Comparison of ENCODE assay signal across 8 mouse cellular contexts in the genomic region with DNA sequence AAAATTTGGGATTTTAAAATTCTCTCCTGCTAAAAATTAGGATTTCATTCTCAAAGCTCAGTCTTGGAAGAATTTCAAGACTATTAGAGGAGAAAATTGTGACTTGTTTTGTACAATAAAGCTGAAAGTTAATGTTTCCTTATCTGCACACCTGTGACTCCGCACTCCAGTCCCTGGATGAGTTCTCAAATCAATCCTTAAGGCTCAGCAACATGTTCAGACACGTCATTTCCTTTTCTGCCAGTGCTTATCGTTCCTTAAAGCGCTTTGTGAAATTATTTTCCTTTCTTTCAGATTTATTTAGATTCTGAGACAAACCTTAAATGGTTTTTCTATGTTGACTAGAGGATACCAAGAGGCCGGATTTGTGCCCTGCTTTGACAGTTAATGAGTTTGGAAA. TPM values are rescaled to one million over a fixed set of nuclear protein-coding genes. Genes with fewer than 3 reads are reported as not detected.
DNase-seq lines count a peak whose midpoint lies in the region; ATAC-seq lines count a peak whose summit lies in the region.

No protein-coding gene starts in this region.

- WGBS in forebrain, embryonic 14.5 days, result 43% methylated on average over 5 of the region's 5 CpGs
- 33% methylated on average over 5 of the region's 5 CpGs for WGBS in limb, embryonic 15.5 days
- WGBS in stomach, embryonic 15.5 days, result 19% methylated on average over 5 of the region's 5 CpGs

- peak overlapping the region; percentile 13; the same call in 1 of the 2 replicates for H3K9ac ChIP-seq in forebrain, embryonic 14.5 days (ENCODE audit: low read length)
- H3K9ac ChIP-seq in limb, embryonic 15.5 days, result no peak overlapping the region
- peak overlapping the region; percentile 8; the same call in 1 of the 2 replicates for H3K9ac ChIP-seq in stomach, embryonic 15.5 days

- H3K4me3 ChIP-seq in megakaryocyte, embryonic 14.5 days (replicated peaks), result peak overlapping the region; percentile 100
- H3K4me3 ChIP-seq in forebrain, embryonic 14.5 days (ENCODE audit: low read depth, low read length), result peak overlapping the region; percentile 64
- peak overlapping the region; percentile 87 for H3K4me3 ChIP-seq in limb, embryonic 15.5 days
- H3K4me3 ChIP-seq in stomach, embryonic 15.5 days (replicated peaks), result peak overlapping the region; percentile 90

- peaks cover 40% of the 10 kb centered on the region for H3K4me1 ChIP-seq in megakaryocyte, embryonic 14.5 days
- peaks cover 28% of the 10 kb centered on the region for H3K4me1 ChIP-seq in forebrain, embryonic 14.5 days (ENCODE audit: control insufficient read depth, insufficient read depth, low read length)
- H3K4me1 ChIP-seq in limb, embryonic 15.5 days, result peaks cover 14% of the 10 kb centered on the region
- peaks cover 13% of the 10 kb centered on the region for H3K4me1 ChIP-seq in stomach, embryonic 15.5 days

- no peak for DNase-seq in forebrain, embryonic 14.5 days (ENCODE audit: low spot score)
- DNase-seq in Muller cell, postnatal 12 days (ENCODE audit: inconsistent ontology term), result no peak
- DNase-seq in yolk sac, embryonic 10.5 days (ENCODE audit: low spot score), result no peak
- no peak for DNase-seq in cerebellum, adult 9-11 months

- peaks cover 2% of the 10 kb centered on the region for H3K27me3 ChIP-seq in megakaryocyte, embryonic 14.5 days (replicated peaks)
- no peaks in the 10 kb centered on the region for H3K27me3 ChIP-seq in forebrain, embryonic 14.5 days (replicated peaks; ENCODE audit: control insufficient read depth, insufficient read depth, low read length)
- H3K27me3 ChIP-seq in limb, embryonic 15.5 days, result no peaks in the 10 kb centered on the region
- no peaks in the 10 kb centered on the region for H3K27me3 ChIP-seq in stomach, embryonic 15.5 days (replicated peaks)

- H3K4me2 ChIP-seq in forebrain, embryonic 14.5 days (ENCODE audit: low read length), result peak overlapping the region; percentile 98
- H3K4me2 ChIP-seq in limb, embryonic 15.5 days, result peak overlapping the region; percentile 87
- peak overlapping the region; percentile 92 for H3K4me2 ChIP-seq in stomach, embryonic 15.5 days

- no peak overlapping the region for H3K27ac ChIP-seq in forebrain, embryonic 14.5 days (ENCODE audit: low read depth, low read length)
- H3K27ac ChIP-seq in limb, embryonic 15.5 days, result no peak overlapping the region; the same call in 1 of the 2 replicates
- no peak overlapping the region for H3K27ac ChIP-seq in stomach, embryonic 15.5 days

- H3K9me3 ChIP-seq in megakaryocyte, embryonic 14.5 days, result no peaks in the 10 kb centered on the region
- no peaks in the 10 kb centered on the region for H3K9me3 ChIP-seq in forebrain, embryonic 14.5 days (replicated peaks; ENCODE audit: control insufficient read depth, low read length)
- H3K9me3 ChIP-seq in limb, embryonic 15.5 days, result no peaks in the 10 kb centered on the region
- H3K9me3 ChIP-seq in stomach, embryonic 15.5 days, result no peaks in the 10 kb centered on the region

- no peak for ATAC-seq in megakaryocyte, adult 5-6 weeks (ENCODE audit: poor library complexity, severe bottlenecking)
- no peak for ATAC-seq in forebrain, embryonic 14.5 days
- ATAC-seq in limb, embryonic 15.5 days (ENCODE audit: insufficient number of reproducible peaks, low FRiP score, low TSS enrichment, low read depth), result no peak
- ATAC-seq in stomach, embryonic 15.5 days (ENCODE audit: insufficient read depth, low FRiP score, low read depth), result no peak

- no peaks in the 10 kb centered on the region for H3K36me3 ChIP-seq in megakaryocyte, embryonic 14.5 days (replicated peaks; ENCODE audit: low read length)
- H3K36me3 ChIP-seq in forebrain, embryonic 14.5 days (ENCODE audit: control insufficient read depth, insufficient read depth, low read length), result no peaks in the 10 kb centered on the region
- peaks cover 2% of the 10 kb centered on the region; the same call in 1 of the 2 replicates for H3K36me3 ChIP-seq in limb, embryonic 15.5 days
- no peaks in the 10 kb centered on the region for H3K36me3 ChIP-seq in stomach, embryonic 15.5 days

RNA-seq across cellular contexts. Expression of gene Mars2, which starts 0.5 kb away (rescaled TPM):
- polyA plus RNA-seq in megakaryocyte, embryonic 14.5 days (2012; ENCODE audit: insufficient read depth, low replicate concordance), result 0.58 and 2.5 TPM in 2 replicates
- total RNA-seq in megakaryocyte, adult 5-6 weeks (2015), result 2.7 and 3.9 TPM in 2 replicates
- total RNA-seq in megakaryocyte, adult 5-6 weeks (2017), result 3.7 and 4.1 TPM in 2 replicates
- 3.0 and 4.5 TPM in 2 replicates for polyA plus RNA-seq in forebrain, embryonic 14.5 days (2014; fragmentation: Nextera tagmentation; extraction: Ambion mirVana)
- polyA plus RNA-seq in limb, embryonic 15.5 days (2015; fragmentation: Nextera tagmentation; extraction: Ambion mirVana), result 2.5 and 3.1 TPM in 2 replicates
- polyA plus RNA-seq in stomach, embryonic 15.5 days (2015; fragmentation: Nextera tagmentation; extraction: Ambion mirVana), result 3.4 and 3.6 TPM in 2 replicates

RNA-seq across cellular contexts. Expression of gene Rftn2, which starts 9.9 kb away (rescaled TPM):
- not detected in 2 replicates for polyA plus RNA-seq in megakaryocyte, embryonic 14.5 days (2012; ENCODE audit: insufficient read depth, low replicate concordance)
- 0.73 and 2.2 TPM in 2 replicates for total RNA-seq in megakaryocyte, adult 5-6 weeks (2015)
- total RNA-seq in megakaryocyte, adult 5-6 weeks (2017), result 1.7 and 2.5 TPM in 2 replicates
- 12.1 and 12.2 TPM in 2 replicates for polyA plus RNA-seq in forebrain, embryonic 14.5 days (2014; fragmentation: Nextera tagmentation; extraction: Ambion mirVana)
- 28.0 and 31.8 TPM in 2 replicates for polyA plus RNA-seq in limb, embryonic 15.5 days (2015; fragmentation: Nextera tagmentation; extraction: Ambion mirVana)
- 8.6 and 9.0 TPM in 2 replicates for polyA plus RNA-seq in stomach, embryonic 15.5 days (2015; fragmentation: Nextera tagmentation; extraction: Ambion mirVana)
